Mouse (Mus musculus) forebrain, embryonic 13.5 days (tissue): Measurements from ENCODE around the gene Spcs2. TPM values are rescaled to one million over a fixed set of nuclear protein-coding genes. Genes with fewer than 3 reads are reported as not detected.
A peak's percentile ranks its signal among the peaks of the same experiment; 100 is the strongest.

Experiments
- ATAC-seq: fragments of 200-750 bp; cut with Nextera tagmentation; 2 replicates; pipeline ENCODE4 v1.8.0; 2017
- H3K27ac ChIP-seq: fragments of 300-500 bp; sonication (generic); 2 replicates; pipeline ENCODE4 v1.5.1; 2015; ENCODE audit warnings: inconsistent platforms, mild to moderate bottlenecking, moderate library complexity
- H3K27me3 ChIP-seq: fragments of 300-500 bp; sonication (generic); 2 replicates; pipeline ENCODE4 v1.6.1; 2015; ENCODE audit warnings: mild to moderate bottlenecking, inconsistent platforms
- H3K36me3 ChIP-seq: fragments of 300-500 bp; sonication (generic); 2 replicates; pipeline ENCODE4 v1.6.1; 2015; ENCODE audit warnings: mild to moderate bottlenecking, inconsistent platforms; ENCODE audit not compliant: poor library complexity, severe bottlenecking
- H3K4me1 ChIP-seq: fragments of 300-500 bp; sonication (generic); 2 replicates; pipeline ENCODE4 v1.6.1; 2015; ENCODE audit warnings: inconsistent platforms
- H3K4me2 ChIP-seq: fragments of 300-500 bp; sonication (generic); 2 replicates; pipeline ENCODE4 v1.6.1; 2015; ENCODE audit warnings: inconsistent platforms, mild to moderate bottlenecking, moderate library complexity
- H3K4me3 ChIP-seq: fragments of 300-500 bp; sonication (generic); 2 replicates; pipeline ENCODE4 v1.5.1; 2015; ENCODE audit warnings: mild to moderate bottlenecking, inconsistent platforms
- H3K9ac ChIP-seq: fragments of 300-500 bp; sonication (generic); 2 replicates; pipeline ENCODE4 v1.6.1; 2015; ENCODE audit warnings: mild to moderate bottlenecking, inconsistent platforms
- H3K9me3 ChIP-seq: fragments of 300-500 bp; sonication (generic); replicated peaks from 2 replicates; pipeline ENCODE4 v1.6.1; 2016; ENCODE audit warnings: inconsistent platforms
- WGBS: fragments of 180-500 bp; shearing (Covaris S2); methylation state at CpG from one replicate; pipeline ENCODE4 v1.1.7; 2015; 5-methylcytosine and 5-hydroxymethylcytosine counted together
- polyA plus RNA-seq: library from polyadenylated mRNA; unstranded; fragments of >200 nt; fragmentation: Nextera tagmentation; extraction: Ambion mirVana; gene quantifications from 2 replicates; pipeline ENCODE4 v1.2.1, GENCODE M21; 2015

Gene Spcs2
- polyA plus RNA-seq, 1 experiment from 2014 or later = 336 TPM

- no peaks in the 10 kb centered on the region for H3K27me3 ChIP-seq
- H3K9ac ChIP-seq = no peak overlapping the region
- no peaks in the 10 kb centered on the region for H3K9me3 ChIP-seq
- 53% methylated on average over 4 of the region's 4 CpGs for WGBS
- H3K4me2 ChIP-seq = no peak overlapping the region
- ATAC-seq = no peak
- peaks cover 4% of the 10 kb centered on the region; the same call in 1 of the 2 replicates for H3K4me1 ChIP-seq
- H3K36me3 ChIP-seq = peaks cover 54% of the 10 kb centered on the region
- no peak overlapping the region for H3K4me3 ChIP-seq
- no peak overlapping the region for H3K27ac ChIP-seq
Observed at GRCm38 (mm10) chr7:99836781-99837180, 26.5 kb downstream of the Spcs2 start.

- no peak for ATAC-seq
- peaks cover 30% of the 10 kb centered on the region for H3K36me3 ChIP-seq
- no peaks in the 10 kb centered on the region for H3K27me3 ChIP-seq
- H3K4me3 ChIP-seq = no peak overlapping the region
- 89% methylated on average over 5 of the region's 5 CpGs for WGBS
- H3K4me2 ChIP-seq = no peak overlapping the region
- no peak overlapping the region for H3K9ac ChIP-seq
- no peak overlapping the region for H3K27ac ChIP-seq
- H3K9me3 ChIP-seq = no peaks in the 10 kb centered on the region
- H3K4me1 ChIP-seq = peaks cover 4% of the 10 kb centered on the region; the same call in 1 of the 2 replicates
Observed at GRCm38 (mm10) chr7:99834314-99834853, 28.9 kb downstream of the Spcs2 start.

DNA sequence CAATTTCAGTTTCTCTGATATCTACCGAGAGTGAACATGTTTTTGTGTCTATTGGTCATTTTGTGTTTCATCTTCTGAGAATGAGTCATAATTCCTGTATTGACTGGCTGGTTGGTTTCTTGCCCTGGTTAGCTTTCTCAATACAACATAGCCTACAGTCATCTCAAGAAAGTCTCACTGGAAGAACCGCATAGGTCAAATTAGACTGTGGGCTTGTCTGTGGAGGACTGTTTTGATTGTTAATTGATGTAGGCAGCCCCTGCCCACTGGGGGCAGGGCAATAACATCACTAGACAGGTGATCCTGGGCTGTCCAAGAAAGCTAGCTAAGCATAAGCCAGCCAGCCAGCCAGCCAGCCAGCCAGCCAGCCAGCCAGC, 29.4 kb downstream of the Spcs2 start:
- WGBS = 94% methylated on average over 2 of the region's 2 CpGs
- Histone ChIP-seq H3K27me3 (no peaks in the 10 kb centered on the region), H3K36me3 (peaks cover 25% of the 10 kb centered on the region), H3K4me3 (no peak overlapping the region), H3K4me1 (peaks cover 4% of the 10 kb centered on the region; the same call in 1 of the 2 replicates), H3K9me3 (no peaks in the 10 kb centered on the region), H3K9ac (no peak overlapping the region), H3K27ac (no peak overlapping the region), H3K4me2 (no peak overlapping the region)
- no peak for ATAC-seq

GRCm38 (mm10) chr7:99833115-99833845, 30.0 kb downstream of the Spcs2 start:
- no peak for ATAC-seq
- WGBS = 81% methylated on average over 5 of the region's 5 CpGs

DNA sequence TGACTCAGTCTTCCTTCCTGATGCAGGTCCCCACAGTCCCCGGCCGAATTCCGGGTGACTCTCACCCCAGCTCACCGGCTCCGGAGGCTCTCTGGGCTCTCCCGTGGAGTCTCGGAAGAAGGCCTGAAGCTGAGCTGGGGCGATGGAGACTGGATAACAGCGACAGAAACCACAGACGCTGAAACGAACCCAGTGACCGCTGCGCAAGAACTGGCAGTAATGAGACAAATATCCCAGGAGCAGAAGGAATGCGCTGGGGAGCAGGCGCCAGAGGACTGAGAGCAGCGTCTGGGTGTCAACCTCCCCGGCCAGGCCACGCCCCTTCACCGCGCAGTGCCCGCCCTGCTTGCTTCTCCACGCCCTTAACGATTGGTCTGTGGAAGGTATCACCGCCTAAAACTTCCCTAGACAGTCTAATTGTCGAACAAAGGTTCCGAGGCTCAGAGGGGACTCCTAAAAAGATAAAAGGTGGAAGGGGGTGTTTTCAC, 35.1 kb downstream of the Spcs2 start, which contains the start of gene Neu3:
Gene Neu3 (minus strand): TSS at position 335 of the 488 bp plus-strand sequence.
- no peaks in the 10 kb centered on the region for H3K36me3 ChIP-seq
- peak within 1 kb of the TSS; percentile 70 for H3K9ac ChIP-seq
- ATAC-seq = peak; percentile 97
- H3K4me3 ChIP-seq = peak within 1 kb of the TSS; percentile 43
- peak within 1 kb of the TSS; percentile 69 for H3K4me2 ChIP-seq
- peaks cover 11% of the 10 kb centered on the region for H3K4me1 ChIP-seq
- H3K27me3 ChIP-seq = no peaks in the 10 kb centered on the region
- H3K9me3 ChIP-seq = no peaks in the 10 kb centered on the region
- WGBS = under 1% methylated on average over 26 of the region's 26 CpGs
- H3K27ac ChIP-seq = peak within 1 kb of the TSS; percentile 44

More at GRCm38 (mm10) chr7:99833115-99833845, 30.0 kb downstream of the Spcs2 start:
- no peak overlapping the region for H3K4me2 ChIP-seq
- H3K9me3 ChIP-seq = no peaks in the 10 kb centered on the region
- no peaks in the 10 kb centered on the region for H3K27me3 ChIP-seq
- H3K4me3 ChIP-seq = no peak overlapping the region
- H3K36me3 ChIP-seq = peaks cover 20% of the 10 kb centered on the region
- peaks cover 10% of the 10 kb centered on the region for H3K4me1 ChIP-seq
- H3K9ac ChIP-seq = no peak overlapping the region
- no peak overlapping the region for H3K27ac ChIP-seq

DNA sequence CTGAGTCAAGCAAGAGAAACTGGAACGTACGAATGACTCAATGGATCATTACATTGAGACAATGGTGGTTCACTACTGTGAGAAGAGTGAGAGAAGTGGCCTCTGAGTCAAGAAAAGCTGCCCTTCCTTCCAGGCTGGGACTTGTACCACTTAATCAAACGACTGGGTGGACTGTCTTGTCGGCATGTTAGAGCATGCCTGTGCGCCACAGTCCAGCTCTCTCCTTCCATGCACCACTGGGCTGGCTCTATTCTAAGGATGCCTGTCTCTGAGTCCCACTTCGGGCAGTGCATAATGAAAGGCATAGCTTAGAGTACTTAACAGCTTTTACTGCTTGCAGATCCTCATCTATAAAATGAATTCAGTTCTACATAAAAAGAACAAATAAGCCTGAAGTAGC, 37.2 kb downstream of the Spcs2 start:
- Histone ChIP-seq H3K4me3 (no peak overlapping the region), H3K27ac (no peak overlapping the region), H3K9ac (no peak overlapping the region), H3K4me2 (no peak overlapping the region), H3K27me3 (no peaks in the 10 kb centered on the region), H3K4me1 (peaks cover 11% of the 10 kb centered on the region), H3K9me3 (no peaks in the 10 kb centered on the region), H3K36me3 (no peaks in the 10 kb centered on the region)
- 76% methylated on average over 6 of the region's 6 CpGs for WGBS
- ATAC-seq = no peak

DNA sequence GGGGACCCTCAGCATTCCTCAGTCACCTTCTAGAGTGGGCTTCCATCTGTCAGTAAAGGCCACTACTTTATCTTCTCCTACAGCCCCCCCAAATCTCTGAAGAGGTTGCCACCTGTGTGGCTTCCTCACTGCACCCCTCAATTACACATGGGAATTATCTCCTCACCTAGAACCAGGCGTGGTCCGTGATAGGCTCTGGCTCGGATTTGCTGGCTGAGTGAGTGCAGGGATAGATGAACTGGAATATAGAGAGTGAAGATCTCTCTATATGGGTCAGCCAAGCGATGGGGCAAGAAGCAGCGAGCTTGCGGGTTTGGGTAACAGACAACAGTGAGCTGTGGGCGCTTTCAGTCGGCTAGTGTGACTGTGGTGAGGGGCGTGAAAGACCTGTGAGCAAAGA, 37.8 kb downstream of the Spcs2 start:
- H3K4me2 ChIP-seq = no peak overlapping the region
- WGBS = 79% methylated on average over 9 of the region's 9 CpGs
- no peak overlapping the region for H3K9ac ChIP-seq
- no peak for ATAC-seq
- no peak overlapping the region for H3K4me3 ChIP-seq
- H3K4me1 ChIP-seq = peaks cover 11% of the 10 kb centered on the region
- H3K36me3 ChIP-seq = no peaks in the 10 kb centered on the region
- no peak overlapping the region for H3K27ac ChIP-seq
- H3K9me3 ChIP-seq = no peaks in the 10 kb centered on the region
- no peaks in the 10 kb centered on the region for H3K27me3 ChIP-seq

DNA sequence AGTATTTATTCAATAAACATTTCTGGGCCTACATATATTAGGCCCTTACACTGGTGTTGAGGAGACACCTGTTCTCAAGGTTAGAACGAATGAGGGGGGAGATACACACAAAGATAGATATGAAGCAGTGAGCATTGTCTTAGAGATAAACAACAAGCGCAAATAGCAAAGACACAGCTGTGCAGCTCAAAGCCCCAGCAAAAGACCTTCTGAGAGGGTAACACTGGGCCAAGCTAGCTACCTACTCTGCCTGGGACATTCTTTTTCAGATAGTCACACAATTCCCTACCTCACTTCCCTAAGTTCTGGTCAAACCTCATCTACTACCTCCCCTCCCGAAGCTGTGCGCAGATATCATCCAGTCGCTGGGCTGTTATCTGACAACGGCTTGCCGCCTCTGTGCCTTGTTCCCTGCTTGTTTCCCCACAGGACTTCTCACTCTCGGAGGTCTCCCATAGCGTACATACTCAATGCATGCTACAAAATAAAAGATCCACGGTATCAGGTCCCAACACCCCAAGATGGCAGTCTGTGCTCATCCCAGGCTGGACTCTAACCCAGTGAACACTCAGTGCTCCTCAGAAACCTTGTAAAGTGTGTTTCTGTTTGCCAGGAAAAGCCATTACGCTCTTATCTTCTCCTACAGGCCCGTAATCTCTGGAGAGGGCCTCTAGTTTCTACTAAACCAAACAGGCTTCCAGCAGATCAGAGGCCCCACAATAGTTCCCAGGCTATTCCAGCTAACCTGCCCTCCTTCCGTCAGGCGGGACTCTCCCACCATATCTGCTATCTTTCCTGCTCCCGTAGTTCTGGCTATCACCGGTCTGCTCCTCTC, 38.4 kb downstream of the Spcs2 start:
- Histone ChIP-seq H3K27ac (no peak overlapping the region), H3K4me2 (no peak overlapping the region), H3K27me3 (no peaks in the 10 kb centered on the region), H3K9ac (no peak overlapping the region), H3K9me3 (no peaks in the 10 kb centered on the region), H3K4me1 (peaks cover 11% of the 10 kb centered on the region), H3K4me3 (no peak overlapping the region), H3K36me3 (no peaks in the 10 kb centered on the region)
- 93% methylated on average over 16 of the region's 16 CpGs for WGBS
- no peak for ATAC-seq

DNA sequence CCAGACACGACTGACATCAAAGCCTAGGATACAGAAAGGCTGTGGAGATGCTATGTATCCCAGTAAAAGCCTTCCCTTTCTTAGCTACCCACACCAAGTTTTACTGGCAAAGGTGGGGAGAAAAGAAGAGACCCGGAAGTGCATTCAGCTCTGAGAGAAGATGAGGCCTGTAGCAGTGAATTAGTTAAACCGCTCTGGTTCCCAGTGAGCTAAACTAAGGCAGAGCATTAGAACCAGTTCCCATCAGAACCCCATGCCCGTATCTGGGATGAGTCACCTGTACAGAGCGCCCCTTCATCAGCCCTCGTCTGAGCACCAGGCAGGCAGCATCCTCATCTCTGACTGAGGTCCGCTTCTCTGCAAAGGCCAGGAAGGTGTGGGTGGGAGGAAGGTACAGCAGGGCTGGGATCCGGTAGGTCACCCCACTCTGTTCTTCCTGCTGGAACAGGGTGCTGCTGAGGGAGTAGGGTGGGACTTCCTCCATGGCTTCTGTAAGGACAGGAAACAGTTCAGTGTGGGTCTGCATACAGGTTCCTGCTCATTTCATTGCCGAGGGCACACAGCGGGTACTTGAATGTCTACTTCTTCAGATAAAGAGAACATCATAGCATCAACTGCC, 40.1 kb downstream of the Spcs2 start:
- no peak for ATAC-seq
- Histone ChIP-seq H3K9me3 (no peaks in the 10 kb centered on the region), H3K27ac (no peak overlapping the region), H3K4me3 (no peak overlapping the region), H3K9ac (no peak overlapping the region), H3K27me3 (no peaks in the 10 kb centered on the region), H3K36me3 (no peaks in the 10 kb centered on the region), H3K4me1 (peaks cover 5% of the 10 kb centered on the region), H3K4me2 (no peak overlapping the region)
- WGBS = 92% methylated on average over 10 of the region's 10 CpGs

DNA sequence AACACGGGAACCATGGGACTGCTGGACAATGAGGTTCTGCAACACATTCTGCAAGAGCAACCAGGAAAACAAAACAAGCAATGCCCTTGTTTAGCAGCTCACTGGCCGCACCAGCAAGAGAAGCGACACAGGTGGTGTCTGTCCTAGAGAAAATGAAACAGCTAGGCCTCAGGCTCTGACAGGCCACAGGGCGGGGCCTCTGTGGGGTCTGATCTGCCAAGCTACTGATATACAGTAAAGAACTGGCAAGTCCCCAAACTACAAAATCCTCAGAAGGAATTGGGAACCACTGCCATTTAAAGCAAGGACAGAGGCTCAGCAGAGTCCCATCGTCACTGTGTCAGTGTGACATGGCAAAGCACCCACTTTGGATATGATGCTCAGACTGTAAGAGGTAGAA, 40.8 kb downstream of the Spcs2 start:
- Histone ChIP-seq H3K36me3 (no peaks in the 10 kb centered on the region), H3K4me1 (no peaks in the 10 kb centered on the region), H3K9ac (no peak overlapping the region), H3K27me3 (no peaks in the 10 kb centered on the region), H3K9me3 (no peaks in the 10 kb centered on the region), H3K4me2 (no peak overlapping the region), H3K27ac (no peak overlapping the region), H3K4me3 (no peak overlapping the region)
- 86% methylated on average over 5 of the region's 5 CpGs for WGBS
- ATAC-seq = no peak

GRCm38 (mm10) chr7:99821953-99822352, 41.3 kb downstream of the Spcs2 start:
- Histone ChIP-seq H3K9ac (no peak overlapping the region), H3K36me3 (no peaks in the 10 kb centered on the region), H3K9me3 (no peaks in the 10 kb centered on the region), H3K27me3 (no peaks in the 10 kb centered on the region), H3K27ac (no peak overlapping the region), H3K4me1 (no peaks in the 10 kb centered on the region), H3K4me3 (no peak overlapping the region), H3K4me2 (no peak overlapping the region)
- no peak for ATAC-seq
- WGBS = 84% methylated on average over 2 of the region's 2 CpGs
